Mouse (Mus musculus): ENCODE measurements around the gene Cfap54.

Cfap54 gene

GRCm38 (mm10) chr10:92937741-92938285, 143.6 kb downstream of the Cfap54 start:
- DNase-seq (ENCODE audit: low read depth, low spot score), result no peak

GRCm38 (mm10) chr10:92937091-92937490, 144.3 kb downstream of the Cfap54 start:
- no peak for DNase-seq (ENCODE audit: low read depth, low spot score)

GRCm38 (mm10) chr10:92934506-92934905, 146.9 kb downstream of the Cfap54 start:
- DNase-seq (ENCODE audit: low read depth, low spot score), result no peak

- DNase-seq (ENCODE audit: low read depth, low spot score), result no peak
Measured at GRCm38 (mm10) chr10:92933616-92934015, 147.8 kb downstream of the Cfap54 start.

- no peak for DNase-seq (ENCODE audit: low read depth, low spot score)
Measured at GRCm38 (mm10) chr10:92932464-92932863, 149.0 kb downstream of the Cfap54 start.

GRCm38 (mm10) chr10:92930036-92930435, 151.4 kb downstream of the Cfap54 start:
- DNase-seq (ENCODE audit: low read depth, low spot score), result no peak

GRCm38 (mm10) chr10:92928256-92928655, 153.2 kb downstream of the Cfap54 start:
- no peak for DNase-seq (ENCODE audit: low read depth, low spot score)

GRCm38 (mm10) chr10:92918551-92918950, 162.9 kb downstream of the Cfap54 start:
- DNase-seq (ENCODE audit: low read depth, low spot score), result no peak

- DNase-seq (ENCODE audit: low read depth, low spot score), result no peak
Measured at GRCm38 (mm10) chr10:92907246-92907645, 174.2 kb downstream of the Cfap54 start.

- DNase-seq (ENCODE audit: low read depth, low spot score), result no peak
Measured at GRCm38 (mm10) chr10:92888466-92888865, 193.0 kb downstream of the Cfap54 start.

- no peak for DNase-seq (ENCODE audit: low read depth, low spot score)
Measured at GRCm38 (mm10) chr10:92878000-92878399, 203.4 kb downstream of the Cfap54 start.

- no peak for DNase-seq (ENCODE audit: low read depth, low spot score)
Measured at GRCm38 (mm10) chr10:92840980-92841379, 240.4 kb downstream of the Cfap54 start.

- DNase-seq (ENCODE audit: low read depth, low spot score), result no peak
Measured at GRCm38 (mm10) chr10:92837572-92837971, 243.8 kb downstream of the Cfap54 start.

GRCm38 (mm10) chr10:92837045-92837444, 244.4 kb downstream of the Cfap54 start:
- DNase-seq (ENCODE audit: low read depth, low spot score), result no peak

GRCm38 (mm10) chr10:92821499-92821898, 259.9 kb downstream of the Cfap54 start:
- DNase-seq (ENCODE audit: low read depth, low spot score), result no peak

GRCm38 (mm10) chr10:92818190-92818589, 263.2 kb downstream of the Cfap54 start:
- DNase-seq (ENCODE audit: low read depth, low spot score), result no peak

- no peak for DNase-seq (ENCODE audit: low read depth, low spot score)
Measured at GRCm38 (mm10) chr10:92816903-92817302, 264.5 kb downstream of the Cfap54 start.

GRCm38 (mm10) chr10:92810894-92811293, 270.5 kb downstream of the Cfap54 start:
- DNase-seq (ENCODE audit: low read depth, low spot score), result no peak

GRCm38 (mm10) chr10:92791908-92792307, 289.5 kb downstream of the Cfap54 start:
- DNase-seq (ENCODE audit: low read depth, low spot score), result no peak

- no peak for DNase-seq (ENCODE audit: low read depth, low spot score)
Measured at GRCm38 (mm10) chr10:92791531-92791900, 289.9 kb downstream of the Cfap54 start.

- DNase-seq (ENCODE audit: low read depth, low spot score), result no peak
Measured at GRCm38 (mm10) chr10:92790893-92791530, 290.4 kb downstream of the Cfap54 start.

- DNase-seq (ENCODE audit: low read depth, low spot score), result no peak
Measured at GRCm38 (mm10) chr10:92790247-92790646, 291.2 kb downstream of the Cfap54 start.

GRCm38 (mm10) chr10:92788410-92789096, 292.9 kb downstream of the Cfap54 start:
- DNase-seq (ENCODE audit: low read depth, low spot score), result no peak
